Mouse (Mus musculus) hindbrain, embryonic 15.5 days (tissue): ENCODE results near the gene Il11ra1. TPM values are rescaled to one million over a fixed set of nuclear protein-coding genes. Genes with fewer than 3 reads are reported as not detected.
A peak's percentile ranks its signal among the peaks of the same experiment; 100 is the strongest.
"Not testable (repeated sequence)": the region's sequence is repeated elsewhere in the genome, so short reads cannot be mapped to it uniquely, and the experiment has no call there.

ENCODE experiments used
- ATAC-seq: fragments of 200-750 bp; cut with Nextera tagmentation; 2 replicates; pipeline ENCODE4 v1.8.0; 2017; ENCODE audit warnings: low read depth, moderate number of reproducible peaks, moderate TSS enrichment; ENCODE audit not compliant: low FRiP score
- H3K27ac ChIP-seq: fragments of 300-500 bp; sonication (generic); replicated peaks from 2 replicates; pipeline ENCODE4 v1.5.1; 2015; ENCODE audit warnings: mild to moderate bottlenecking, inconsistent platforms
- H3K27me3 ChIP-seq: fragments of 300-500 bp; sonication (generic); 2 replicates; pipeline ENCODE4 v1.6.1; 2015; ENCODE audit warnings: control low read depth, inconsistent platforms
- H3K36me3 ChIP-seq: fragments of 300-500 bp; sonication (generic); 2 replicates; pipeline ENCODE4 v1.6.1; 2015; ENCODE audit warnings: control low read depth, inconsistent platforms
- H3K4me1 ChIP-seq: fragments of 300-500 bp; sonication (generic); replicated peaks from 2 replicates; pipeline ENCODE4 v1.6.1; 2015; ENCODE audit warnings: control low read depth, inconsistent platforms
- H3K4me2 ChIP-seq: fragments of 300-500 bp; sonication (generic); 2 replicates; pipeline ENCODE4 v1.6.1; 2015; ENCODE audit warnings: moderate library complexity, mild to moderate bottlenecking, inconsistent platforms
- H3K4me3 ChIP-seq: fragments of 300-500 bp; sonication (generic); 2 replicates; pipeline ENCODE4 v1.5.1; 2015; ENCODE audit warnings: mild to moderate bottlenecking, inconsistent platforms
- H3K9ac ChIP-seq: fragments of 300-500 bp; sonication (generic); 2 replicates; pipeline ENCODE4 v1.6.1; 2015; ENCODE audit warnings: inconsistent platforms
- H3K9me3 ChIP-seq: fragments of 300-500 bp; sonication (generic); 2 replicates; pipeline ENCODE4 v1.6.1; 2016; ENCODE audit warnings: control low read depth, inconsistent platforms
- WGBS: fragments of 180-500 bp; shearing (Covaris S2); methylation state at CpG from one replicate; pipeline ENCODE4 v1.1.7; 2015; 5-methylcytosine and 5-hydroxymethylcytosine counted together
- polyA plus RNA-seq: library from polyadenylated mRNA; unstranded; fragments of >200 nt; fragmentation: Nextera tagmentation; extraction: Ambion mirVana; gene quantifications from 2 replicates; pipeline ENCODE4 v1.2.1, GENCODE M21; 2015

The Il11ra1 gene
- polyA plus RNA-seq, 1 experiment from 2014 or later = 41.6 TPM

- WGBS = 7% methylated on average over 24 of the region's 32 CpGs
- H3K36me3 ChIP-seq, H3K4me3 ChIP-seq, H3K9me3 ChIP-seq, H3K4me1 ChIP-seq, H3K9ac ChIP-seq, ATAC-seq, H3K27me3 ChIP-seq, H3K27ac ChIP-seq: not testable (repeated sequence)
- peak overlapping the region; percentile 41 for H3K4me2 ChIP-seq
Observed at GRCm38 (mm10) chr4:41698421-41699016, 1.3 kb upstream of the Il11ra1 start.

DNA sequence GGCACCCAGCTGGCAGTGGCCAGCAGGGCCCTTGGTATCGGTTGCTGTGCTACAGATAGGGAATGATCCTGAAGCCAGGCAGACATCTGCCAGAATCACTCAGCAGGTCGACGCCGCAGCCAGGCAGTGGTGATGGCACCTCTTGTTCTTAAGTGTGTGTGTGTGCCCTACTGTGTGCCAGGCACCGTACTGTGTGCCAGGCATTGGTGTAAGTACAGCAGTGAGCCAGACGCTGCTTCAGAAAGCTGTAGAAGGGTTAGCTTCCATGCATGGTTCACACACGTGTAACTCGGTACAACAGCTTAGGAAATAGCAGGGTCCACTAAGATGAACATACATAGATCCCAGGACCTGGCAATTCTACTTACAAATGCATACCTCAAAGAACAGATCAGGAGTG is 435 bp downstream of the Il11ra1 start:
- H3K9ac ChIP-seq, ATAC-seq, H3K9me3 ChIP-seq, H3K4me3 ChIP-seq, H3K4me2 ChIP-seq, H3K36me3 ChIP-seq, H3K4me1 ChIP-seq, H3K27ac ChIP-seq, H3K27me3 ChIP-seq: not testable (repeated sequence)
- 87% methylated on average over 3 of the region's 8 CpGs for WGBS

GRCm38 (mm10) chr4:41702226-41702625 is 2.4 kb downstream of the Il11ra1 start:
- 69% methylated on average over 2 of the region's 2 CpGs for WGBS
- not testable (repeated sequence) for H3K4me2 ChIP-seq, H3K9me3 ChIP-seq, H3K36me3 ChIP-seq, H3K27me3 ChIP-seq, H3K4me3 ChIP-seq, ATAC-seq, H3K27ac ChIP-seq, H3K9ac ChIP-seq
- H3K4me1 ChIP-seq = peaks cover 16% of the 10 kb centered on the region

DNA sequence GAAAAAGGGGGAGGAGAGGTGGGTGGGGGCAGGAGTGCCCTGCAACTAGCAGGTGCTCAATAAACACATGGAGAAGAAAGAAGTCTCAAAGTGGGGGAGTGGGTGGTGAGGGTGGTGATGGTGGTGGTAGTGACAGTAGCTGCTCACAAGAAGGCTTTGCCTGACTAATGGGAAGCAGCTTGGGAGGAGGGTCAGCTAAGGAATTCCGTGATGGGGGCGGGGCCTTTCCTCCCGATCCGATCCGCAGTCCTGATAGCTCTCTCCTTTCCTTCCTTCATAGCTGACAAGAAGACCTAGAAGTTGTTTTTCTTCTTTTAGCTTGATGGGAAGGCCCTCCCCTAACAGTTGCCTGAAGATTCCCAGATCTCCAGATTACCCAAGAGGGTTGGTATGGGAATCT is 4.9 kb downstream of the Il11ra1 start:
- Histone ChIP-seq H3K9ac (no peak overlapping the region), H3K4me2 (no peak overlapping the region), H3K27ac (no peak overlapping the region), H3K9me3 (no peaks in the 10 kb centered on the region), H3K4me3 (no peak overlapping the region), H3K27me3 (no peaks in the 10 kb centered on the region), H3K4me1 (peaks cover 26% of the 10 kb centered on the region), H3K36me3 (no peaks in the 10 kb centered on the region)
- ATAC-seq = no peak
- WGBS = 4% methylated on average over 5 of the region's 5 CpGs

- Histone ChIP-seq H3K4me3 (no peak overlapping the region), H3K27me3 (no peaks in the 10 kb centered on the region), H3K9me3 (no peaks in the 10 kb centered on the region), H3K27ac (no peak overlapping the region), H3K4me2 (no peak overlapping the region), H3K36me3 (no peaks in the 10 kb centered on the region), H3K4me1 (peaks cover 27% of the 10 kb centered on the region), H3K9ac (no peak overlapping the region)
- 0 out of 2 replicates have a peak, but pooled peaks have one; percentile 6 for ATAC-seq
- 53% methylated on average over 19 of the region's 19 CpGs for WGBS
Observed at GRCm38 (mm10) chr4:41705922-41706754, 6.3 kb downstream of the Il11ra1 start.

- peak overlapping the region; percentile 35 for H3K4me2 ChIP-seq
- no peaks in the 10 kb centered on the region for H3K36me3 ChIP-seq
- peak overlapping the region; percentile 21; the same call in 1 of the 2 replicates for H3K9ac ChIP-seq
- peaks cover 37% of the 10 kb centered on the region for H3K4me1 ChIP-seq
- peak; percentile 83 for ATAC-seq
- H3K4me3 ChIP-seq = no peak overlapping the region
- H3K9me3 ChIP-seq = no peaks in the 10 kb centered on the region
- H3K27me3 ChIP-seq = no peaks in the 10 kb centered on the region
- 2% methylated on average over 13 of the region's 13 CpGs for WGBS
- peak overlapping the region; percentile 36; the same call in 1 of the 2 replicates for H3K27ac ChIP-seq
Observed at GRCm38 (mm10) chr4:41707011-41707535, 7.3 kb downstream of the Il11ra1 start.

- no peak; the same call in 1 of the 2 replicates for ATAC-seq
- Histone ChIP-seq H3K9me3 (no peaks in the 10 kb centered on the region), H3K36me3 (no peaks in the 10 kb centered on the region), H3K4me3 (no peak overlapping the region), H3K4me1 (peaks cover 44% of the 10 kb centered on the region), H3K9ac (no peak overlapping the region), H3K27ac (no peak overlapping the region), H3K27me3 (no peaks in the 10 kb centered on the region), H3K4me2 (no peak overlapping the region)
- WGBS = 41% methylated on average over 8 of the region's 8 CpGs
Observed at GRCm38 (mm10) chr4:41708192-41708745, 8.5 kb downstream of the Il11ra1 start.

DNA sequence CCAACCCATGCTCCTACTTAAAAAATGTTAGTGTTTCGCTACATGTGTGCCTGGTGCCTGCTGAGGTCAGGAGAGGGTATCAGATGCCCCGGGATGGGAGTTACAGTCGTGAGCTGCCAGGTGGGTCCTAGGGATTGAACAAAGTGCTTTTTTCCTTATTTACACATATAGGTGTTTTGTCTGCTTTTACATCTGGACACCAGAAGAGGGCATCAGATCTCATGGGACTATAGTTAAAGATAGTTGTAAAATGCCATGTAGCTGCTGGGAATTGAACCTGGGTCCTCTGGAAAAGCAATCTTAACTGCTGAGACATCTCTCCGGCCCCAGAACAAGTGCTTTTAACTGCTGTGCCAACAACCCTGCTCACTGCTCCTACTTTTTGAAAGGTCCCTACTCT is 10.4 kb downstream of the Il11ra1 start:
- 67% methylated on average over 4 of the region's 4 CpGs for WGBS
- no peaks in the 10 kb centered on the region for H3K36me3 ChIP-seq

DNA sequence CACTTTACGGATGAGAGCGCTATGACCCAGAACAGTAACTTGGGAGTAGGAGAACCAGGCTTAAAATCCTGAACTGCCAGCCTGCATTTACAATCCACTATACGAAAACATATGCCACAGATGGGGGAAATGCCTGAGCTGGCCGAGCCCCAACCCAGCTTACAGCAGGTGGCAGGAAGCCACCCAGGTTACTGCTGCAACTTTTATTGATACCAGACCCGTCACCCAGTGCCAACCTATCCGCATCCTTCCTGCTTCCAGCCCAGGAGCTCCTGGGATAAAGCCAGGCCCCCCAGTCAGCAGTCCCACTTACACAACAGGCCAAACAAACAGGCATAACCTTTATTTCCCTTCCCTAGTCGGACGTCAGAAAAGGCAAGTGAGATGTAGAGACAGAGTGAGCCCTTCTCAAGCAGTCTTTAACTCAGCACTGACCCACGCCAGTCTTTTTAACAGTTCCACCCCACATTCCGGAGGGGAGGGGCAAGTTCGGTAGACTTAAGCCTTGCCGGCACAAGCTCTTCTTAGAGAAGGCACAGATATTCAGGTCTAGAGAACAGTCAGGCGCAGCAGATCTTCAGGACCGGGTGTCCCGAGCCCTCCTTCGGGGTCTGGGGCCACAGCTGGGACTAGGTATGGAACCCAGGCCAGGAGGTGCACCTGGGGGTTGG is 12.1 kb downstream of the Il11ra1 start:
- Histone ChIP-seq H3K4me3 (peak overlapping the region; percentile 61), H3K27ac (no peak overlapping the region), H3K27me3 (no peaks in the 10 kb centered on the region), H3K4me2 (peak overlapping the region; percentile 83), H3K9me3 (no peaks in the 10 kb centered on the region), H3K9ac (peak overlapping the region; percentile 72), H3K36me3 (peaks cover 2% of the 10 kb centered on the region; the same call in 1 of the 2 replicates), H3K4me1 (peaks cover 50% of the 10 kb centered on the region)
- WGBS = 72% methylated on average over 16 of the region's 16 CpGs
- no peak for ATAC-seq

More for the DNA sequence above, 10.4 kb downstream of the Il11ra1 start:
- peaks cover 55% of the 10 kb centered on the region for H3K4me1 ChIP-seq
- H3K4me2 ChIP-seq = no peak overlapping the region
- no peaks in the 10 kb centered on the region for H3K9me3 ChIP-seq
- no peak overlapping the region for H3K27ac ChIP-seq
- H3K4me3 ChIP-seq = no peak overlapping the region
- ATAC-seq = no peak
- H3K27me3 ChIP-seq = no peaks in the 10 kb centered on the region
- H3K9ac ChIP-seq = no peak overlapping the region

DNA sequence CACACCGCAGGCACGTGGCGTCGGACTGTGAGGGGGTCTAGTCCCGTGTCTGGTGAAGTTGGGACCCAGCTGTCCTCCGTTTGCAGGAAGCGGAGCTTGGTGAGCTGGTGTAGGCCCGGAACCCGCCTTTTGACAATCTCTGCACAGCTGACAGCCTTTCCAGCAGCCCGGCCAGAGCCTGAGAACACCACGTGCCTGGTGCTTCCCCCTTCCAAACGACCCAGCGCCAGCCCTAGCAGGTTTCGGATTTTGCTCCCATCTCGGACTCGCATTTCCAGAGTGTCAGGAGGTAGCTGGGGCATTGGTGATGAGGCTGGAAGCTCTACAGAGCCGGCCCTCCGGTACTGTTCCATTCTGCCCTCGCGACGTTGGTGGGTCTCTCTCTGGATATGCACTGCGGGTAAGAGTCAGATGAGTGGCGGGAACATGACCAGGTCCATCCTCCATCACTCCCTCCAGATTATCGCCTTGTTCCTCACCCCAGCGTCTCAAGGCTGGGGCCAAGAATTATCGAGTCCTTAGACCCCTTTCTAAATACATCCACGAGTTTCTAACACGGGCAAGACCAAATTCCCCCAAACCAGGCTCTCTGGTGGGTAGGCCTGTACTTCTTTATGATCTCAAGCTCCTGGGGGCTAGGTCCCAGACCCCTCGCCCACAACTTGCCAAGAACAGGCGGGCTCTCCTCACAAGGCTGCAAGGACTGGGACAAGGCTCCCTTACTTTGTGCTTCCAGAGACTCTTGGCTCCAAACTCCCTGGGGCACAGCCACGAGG is 12.8 kb downstream of the Il11ra1 start:
- 43% methylated on average over 31 of the region's 31 CpGs for whole genome bisulfite sequencing
- H3K4me3 ChIP-seq = peak overlapping the region; percentile 61
- peak overlapping the region; percentile 81; the same call in 1 of the 2 replicates for H3K27ac ChIP-seq
- peak overlapping the region; percentile 83 for H3K4me2 ChIP-seq
- peak overlapping the region; percentile 72 for H3K9ac ChIP-seq
- H3K27me3 ChIP-seq = no peaks in the 10 kb centered on the region
- peaks cover 7% of the 10 kb centered on the region; the same call in 1 of the 2 replicates for H3K36me3 ChIP-seq
- H3K4me1 ChIP-seq = peaks cover 42% of the 10 kb centered on the region
- H3K9me3 ChIP-seq = no peaks in the 10 kb centered on the region
- ATAC-seq = peak; percentile 13; the same call in 1 of the 2 replicates
